Mouse (Mus musculus) forebrain, embryonic 14.5 days (tissue): ENCODE data around the gene Calca. TPM values are rescaled to one million over a fixed set of nuclear protein-coding genes. Genes with fewer than 3 reads are reported as not detected.
"Not testable (repeated sequence)": the region's sequence is repeated elsewhere in the genome, so short reads cannot be mapped to it uniquely, and the experiment has no call there.

Experiments
- ATAC-seq: fragments of 200-750 bp; cut with Nextera tagmentation; 2 replicates; pipeline ENCODE4 v1.8.0; 2017; ENCODE audit warnings: mild to moderate bottlenecking, moderate library complexity
- DNase-seq: peaks from one replicate; pipeline ENCODE4 v3.0.0-alpha.2; 2015; ENCODE audit warnings: low spot score
- H3K27ac ChIP-seq: fragments of 300-500 bp; sonication (generic); 2 replicates; pipeline ENCODE4 v1.5.1; 2014; ENCODE audit warnings: low read depth, mild to moderate bottlenecking, control low read depth, low read length, moderate library complexity
- H3K27me3 ChIP-seq: fragments of 300-500 bp; sonication (generic); replicated peaks from 2 replicates; pipeline ENCODE4 v1.6.1; 2014; ENCODE audit warnings: low read length, control low read depth, mixed read lengths; ENCODE audit not compliant: control insufficient read depth, insufficient read depth
- H3K36me3 ChIP-seq: fragments of 300-500 bp; sonication (generic); 2 replicates; pipeline ENCODE4 v1.6.1; 2014; ENCODE audit warnings: low read length, control low read depth; ENCODE audit not compliant: control insufficient read depth, insufficient read depth
- H3K4me1 ChIP-seq: fragments of 300-500 bp; sonication (generic); 2 replicates; pipeline ENCODE4 v1.6.1; 2014; ENCODE audit warnings: antibody characterized with exemption, low read length, control low read depth; ENCODE audit not compliant: control insufficient read depth, insufficient read depth
- H3K4me2 ChIP-seq: fragments of 300-500 bp; sonication (generic); 2 replicates; pipeline ENCODE4 v1.6.1; 2014; ENCODE audit warnings: mild to moderate bottlenecking, control low read depth, low read length
- H3K4me3 ChIP-seq: fragments of 300-500 bp; sonication (generic); 2 replicates; pipeline ENCODE4 v1.5.1; 2014; ENCODE audit warnings: low read depth, low read length, control low read depth
- H3K9ac ChIP-seq: fragments of 300-500 bp; sonication (generic); 2 replicates; pipeline ENCODE4 v1.6.1; 2014; ENCODE audit warnings: mild to moderate bottlenecking, low read length, control low read depth, moderate library complexity
- H3K9me3 ChIP-seq: fragments of 300-500 bp; sonication (generic); replicated peaks from 2 replicates; pipeline ENCODE4 v1.6.1; 2016; ENCODE audit warnings: low read length, control low read depth, mixed read lengths; ENCODE audit not compliant: control insufficient read depth
- WGBS: fragments of 180-500 bp; shearing (Covaris S2); extraction: QIAGEN DNeasy Blood & Tissue Kit; methylation state at CpG from one replicate; pipeline ENCODE4 v1.1.7; 2014; 5-methylcytosine and 5-hydroxymethylcytosine counted together
- polyA plus RNA-seq: library from polyadenylated mRNA; unstranded; fragments of >200 nt; fragmentation: Nextera tagmentation; extraction: Ambion mirVana; gene quantifications from 2 replicates; pipeline ENCODE4 v1.2.1, GENCODE M21; 2014

Calca gene
- polyA plus RNA-seq, 1 experiment from 2014 or later, result 2.6 TPM

DNA sequence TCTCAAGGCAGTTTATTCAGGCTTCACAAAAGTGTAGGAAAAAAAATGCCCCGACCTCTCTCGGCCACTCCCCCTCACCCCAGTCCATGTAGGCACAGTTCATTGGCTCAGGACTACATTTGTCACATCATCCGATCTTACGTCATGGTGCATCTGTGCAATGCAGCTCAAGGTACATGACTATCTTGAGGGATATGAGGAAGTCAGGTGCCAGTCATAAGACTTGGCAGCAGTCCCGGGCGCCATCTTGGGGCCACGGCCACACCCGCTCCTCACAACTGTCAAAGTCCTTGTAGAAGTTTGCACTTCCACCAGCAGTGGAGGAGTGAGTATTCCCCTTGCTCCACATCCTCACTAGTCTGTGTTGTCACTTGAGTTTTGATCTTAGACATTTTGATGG, 41.8 kb downstream of the Calca start:
- DNase-seq, H3K4me1 ChIP-seq, H3K27me3 ChIP-seq, H3K27ac ChIP-seq, H3K4me2 ChIP-seq, H3K9me3 ChIP-seq, H3K9ac ChIP-seq, H3K36me3 ChIP-seq, H3K4me3 ChIP-seq, ATAC-seq: not testable (repeated sequence)
- WGBS, result 94% methylated on average over 8 of the region's 8 CpGs

DNA sequence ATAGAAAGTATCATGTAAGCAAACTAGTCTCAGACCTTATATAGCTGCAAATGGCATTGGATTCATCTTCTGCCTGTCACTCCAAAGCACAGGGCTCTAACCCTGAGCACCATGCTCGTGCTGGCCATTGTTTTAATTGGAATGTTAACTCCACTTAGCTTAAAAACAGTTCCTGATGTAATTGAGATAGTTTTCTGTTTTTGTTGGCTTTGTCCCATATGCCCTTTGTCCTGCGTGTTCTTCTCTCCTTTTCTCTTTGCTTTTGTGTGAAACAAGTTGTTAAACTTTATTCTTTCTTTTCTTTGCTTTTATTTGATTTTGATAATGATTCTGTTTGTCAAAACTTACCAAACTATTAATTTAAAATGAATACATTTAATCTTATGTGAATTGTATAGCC, 53.7 kb downstream of the Calca start:
- Histone ChIP-seq H3K4me1 (no peaks in the 10 kb centered on the region), H3K36me3 (no peaks in the 10 kb centered on the region), H3K4me3 (no peak overlapping the region), H3K27me3 (no peaks in the 10 kb centered on the region), H3K9me3 (no peaks in the 10 kb centered on the region), H3K9ac (no peak overlapping the region), H3K4me2 (no peak overlapping the region), H3K27ac (no peak overlapping the region)
- DNase-seq, result no peak
- WGBS, result 34% methylated on average over 2 of the region's 2 CpGs
- no peak for ATAC-seq

Other genes starting within 250 kb of the Calca start
- 4.9 and 5.7 TPM in 2 replicates for gene Pde3b, start 221.1 kb downstream of the Calca start, polyA plus RNA-seq
- 0.89 and 1.5 TPM in 2 replicates for gene Cyp2r1, start 73.4 kb downstream of the Calca start, polyA plus RNA-seq
- gene Calcb, start 82.3 kb upstream of the Calca start, polyA plus RNA-seq, result not detected in 2 replicates
- 1.0 and 1.9 TPM in 2 replicates for gene Insc, start 107.3 kb upstream of the Calca start, polyA plus RNA-seq